Mouse (Mus musculus) cortical plate, adult 2 months (tissue): ENCODE data around the gene Nrxn1.

Experiments
- CTCF ChIP-seq: fragments of 200-500 bp; IDR thresholded peaks from 2 replicates; pipeline ENCODE4 v1.5.1; 2011; ENCODE audit warnings: mild to moderate bottlenecking, control low read depth, low read length; ENCODE audit not compliant: insufficient read depth; ENCODE audit errors: extremely low read depth
- POLR2A ChIP-seq: fragments of 200-500 bp; IDR thresholded peaks from 2 replicates; pipeline ENCODE4 v1.6.1; 2011; ENCODE audit warnings: mild to moderate bottlenecking, low read length, control low read depth; ENCODE audit not compliant: insufficient read depth; ENCODE audit errors: extremely low read depth

DNA sequence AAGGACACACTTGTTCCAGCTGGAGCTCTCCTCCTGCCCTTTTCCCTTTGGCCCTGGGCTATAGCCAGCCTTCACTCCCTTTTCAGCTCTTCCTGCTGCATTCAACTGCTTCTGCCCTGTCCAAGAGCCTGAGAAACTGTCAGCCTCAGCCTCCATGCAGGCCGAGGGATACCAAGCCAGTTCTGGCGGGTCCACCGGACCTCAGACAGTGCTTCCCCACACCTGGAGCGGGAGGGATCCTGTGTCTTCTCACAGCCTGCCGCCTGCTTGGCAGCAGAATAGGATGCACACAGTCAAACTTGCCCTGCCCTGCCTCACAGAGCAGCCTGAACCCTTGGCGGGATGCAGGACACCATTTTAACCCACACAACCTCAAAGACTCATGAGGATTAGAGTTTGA is 698.3 kb downstream of the Nrxn1 start:
- TF ChIP-seq CTCF (no peak), POLR2A (no peak)
